Mouse (Mus musculus) kidney, adult 2 months (tissue): ENCODE data around the gene Abtb2.

Experiments
- CTCF ChIP-seq: fragments of 200-500 bp; conservative IDR thresholded peaks from 2 replicates; pipeline ENCODE4 v1.5.1; 2011; ENCODE audit warnings: low read depth, mild to moderate bottlenecking, control low read depth, low read length, moderate library complexity, mixed read lengths; ENCODE audit not compliant: insufficient read depth, insufficient read length
- POLR2A ChIP-seq: fragments of 200-500 bp; IDR thresholded peaks from one replicate; pipeline ENCODE4 v1.6.1; 2011; ENCODE audit warnings: low read depth, low read length, control low read depth

DNA sequence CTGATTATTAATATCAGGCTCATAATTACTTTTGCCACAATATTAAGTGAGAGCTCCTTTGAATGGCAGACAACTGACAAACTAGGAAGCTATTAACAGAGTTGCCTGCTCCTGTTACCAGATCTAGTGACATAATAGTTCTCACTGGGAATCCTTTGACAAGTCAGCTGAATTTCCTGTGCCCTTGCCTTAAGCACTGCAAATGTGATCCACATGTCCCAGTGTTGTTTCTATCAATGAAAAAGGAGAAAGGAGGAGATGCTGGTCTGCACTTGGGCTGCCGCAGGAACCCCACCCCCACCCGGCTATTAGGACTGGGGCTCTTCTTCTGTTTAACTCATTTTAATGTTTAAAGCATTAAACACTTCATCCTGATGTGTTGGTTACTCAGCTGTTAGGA, 110.7 kb downstream of the Abtb2 start:
- no peak for TF ChIP-seq CTCF
- TF ChIP-seq POLR2A = no peak
